Mouse (Mus musculus): ENCODE results near the gene Oaz2.

DNA sequence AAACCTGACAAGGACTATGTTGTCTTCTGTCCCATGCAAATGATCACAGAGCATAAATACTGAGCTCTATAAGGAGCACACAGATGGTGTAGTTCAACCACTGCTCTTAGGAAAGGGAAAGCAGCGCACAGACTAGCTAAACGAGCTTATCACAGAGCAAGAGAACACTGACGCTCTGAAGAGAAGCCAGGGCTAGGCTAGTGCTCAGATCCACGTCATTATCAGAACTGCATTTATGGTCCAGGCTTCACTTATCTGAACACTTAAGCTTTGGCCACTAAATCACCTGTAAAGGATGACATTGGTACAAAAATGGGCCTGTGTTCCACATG is 57.5 kb downstream of the Oaz2 start:
- no peak for TF ChIP-seq GATA1 (IDR thresholded peaks at IDR 0.05; ENCODE audit: low read length)
- TF ChIP-seq TAL1 (IDR thresholded peaks at IDR 0.05; ENCODE audit: low read length): no peak
